Mouse (Mus musculus) embryonic fibroblast, embryonic 13.5 days (primary cell): ENCODE data around the gene Aqp9.

ENCODE experiments used
- CTCF ChIP-seq: IDR thresholded peaks from 2 replicates; pipeline ENCODE4 v1.5.1; 2011; ENCODE audit warnings: mild to moderate bottlenecking, control low read depth, low read length, moderate library complexity, borderline replicate concordance; ENCODE audit not compliant: insufficient read depth
- POLR2A ChIP-seq: IDR thresholded peaks from 2 replicates; pipeline ENCODE4 v1.6.1; 2011; ENCODE audit warnings: low read depth, mild to moderate bottlenecking, control low read depth, low read length, moderate library complexity

DNA sequence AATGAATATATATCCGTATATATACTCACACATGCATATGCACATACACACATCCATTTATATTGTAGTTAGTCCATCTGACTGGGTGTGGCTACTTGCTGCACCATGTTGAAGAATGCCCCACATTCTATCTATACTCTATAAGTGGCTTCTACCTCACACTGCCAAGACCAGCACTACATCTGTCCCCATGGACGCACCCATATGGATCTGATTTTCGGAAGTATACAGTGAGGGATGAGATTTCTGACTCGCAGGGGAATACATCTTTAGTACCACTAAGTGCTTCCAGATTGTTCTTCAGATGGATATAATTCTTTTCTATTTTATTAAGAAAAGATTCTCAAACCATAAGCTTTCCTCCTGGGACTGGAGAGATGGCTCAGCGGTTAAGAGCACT, 65.0 kb downstream of the Aqp9 start:
- TF ChIP-seq POLR2A = no peak
- no peak for TF ChIP-seq CTCF
